Mouse (Mus musculus) forebrain, postnatal 0 days (tissue): ENCODE results near the gene Slc6a17. TPM values are rescaled to one million over a fixed set of nuclear protein-coding genes. Genes with fewer than 3 reads are reported as not detected.

ENCODE experiments used
- ATAC-seq: fragments of 200-750 bp; cut with Nextera tagmentation; 2 replicates; pipeline ENCODE4 v1.8.0; 2017; ENCODE audit warnings: mild to moderate bottlenecking, moderate library complexity
- DNase-seq: peaks from one replicate; pipeline ENCODE4 v3.0.0-alpha.2; 2015
- H3K27ac ChIP-seq: fragments of 300-500 bp; sonication (generic); 2 replicates; pipeline ENCODE4 v1.5.1; 2014; ENCODE audit warnings: low read depth, mild to moderate bottlenecking, antibody characterized with exemption, low read length, moderate library complexity, mixed read lengths
- H3K27me3 ChIP-seq: fragments of 300-500 bp; sonication (generic); 2 replicates; pipeline ENCODE4 v1.6.1; 2014; ENCODE audit warnings: mild to moderate bottlenecking, low read length, mixed read lengths; ENCODE audit not compliant: insufficient read depth
- H3K36me3 ChIP-seq: fragments of 300-500 bp; sonication (generic); 2 replicates; pipeline ENCODE4 v1.6.1; 2014; ENCODE audit warnings: mild to moderate bottlenecking, moderate library complexity; ENCODE audit not compliant: insufficient read depth
- H3K4me1 ChIP-seq: fragments of 300-500 bp; sonication (generic); 2 replicates; pipeline ENCODE4 v1.6.1; 2014; ENCODE audit warnings: antibody characterized with exemption; ENCODE audit not compliant: insufficient read depth
- H3K4me2 ChIP-seq: fragments of 300-500 bp; sonication (generic); 2 replicates; pipeline ENCODE4 v1.6.1; 2014; ENCODE audit warnings: low read depth, mild to moderate bottlenecking, moderate library complexity
- H3K4me3 ChIP-seq: fragments of 300-500 bp; sonication (generic); 2 replicates; pipeline ENCODE4 v1.5.1; 2014; ENCODE audit warnings: low read depth, low read length, mixed read lengths
- H3K9ac ChIP-seq: fragments of 300-500 bp; sonication (generic); 2 replicates; pipeline ENCODE4 v1.6.1; 2014; ENCODE audit warnings: mild to moderate bottlenecking
- H3K9me3 ChIP-seq: fragments of 300-500 bp; sonication (generic); 2 replicates; pipeline ENCODE4 v1.6.1; 2016; ENCODE audit warnings: low read length
- CTCF ChIP-seq: sonication (generic); IDR thresholded peaks from 2 replicates; pipeline ENCODE4 v1.5.1; 2016; ENCODE audit warnings: antibody characterized with exemption, control low read depth, low read depth
- WGBS: fragments of 180-500 bp; shearing (Covaris S2); extraction: QIAGEN DNeasy Blood & Tissue Kit; methylation state at CpG from one replicate; pipeline ENCODE4 v1.1.7; 2014; 5-methylcytosine and 5-hydroxymethylcytosine counted together
- polyA plus RNA-seq: library from polyadenylated mRNA; unstranded; fragments of >200 nt; fragmentation: Nextera tagmentation; extraction: Ambion mirVana; gene quantifications from 2 replicates; pipeline ENCODE4 v1.2.1, GENCODE M21; 2015
- total RNA-seq: library from RNA; depleted of rRNA; stranded (reverse); fragments of >200 nt; gene quantifications from 2 replicates; pipeline ENCODE4 v1.2.3, GENCODE M21; 2014

Slc6a17 gene
- total and polyA plus RNA-seq, 2 experiments from 2014 or later: 22.7 to 61.2 TPM

DNA sequence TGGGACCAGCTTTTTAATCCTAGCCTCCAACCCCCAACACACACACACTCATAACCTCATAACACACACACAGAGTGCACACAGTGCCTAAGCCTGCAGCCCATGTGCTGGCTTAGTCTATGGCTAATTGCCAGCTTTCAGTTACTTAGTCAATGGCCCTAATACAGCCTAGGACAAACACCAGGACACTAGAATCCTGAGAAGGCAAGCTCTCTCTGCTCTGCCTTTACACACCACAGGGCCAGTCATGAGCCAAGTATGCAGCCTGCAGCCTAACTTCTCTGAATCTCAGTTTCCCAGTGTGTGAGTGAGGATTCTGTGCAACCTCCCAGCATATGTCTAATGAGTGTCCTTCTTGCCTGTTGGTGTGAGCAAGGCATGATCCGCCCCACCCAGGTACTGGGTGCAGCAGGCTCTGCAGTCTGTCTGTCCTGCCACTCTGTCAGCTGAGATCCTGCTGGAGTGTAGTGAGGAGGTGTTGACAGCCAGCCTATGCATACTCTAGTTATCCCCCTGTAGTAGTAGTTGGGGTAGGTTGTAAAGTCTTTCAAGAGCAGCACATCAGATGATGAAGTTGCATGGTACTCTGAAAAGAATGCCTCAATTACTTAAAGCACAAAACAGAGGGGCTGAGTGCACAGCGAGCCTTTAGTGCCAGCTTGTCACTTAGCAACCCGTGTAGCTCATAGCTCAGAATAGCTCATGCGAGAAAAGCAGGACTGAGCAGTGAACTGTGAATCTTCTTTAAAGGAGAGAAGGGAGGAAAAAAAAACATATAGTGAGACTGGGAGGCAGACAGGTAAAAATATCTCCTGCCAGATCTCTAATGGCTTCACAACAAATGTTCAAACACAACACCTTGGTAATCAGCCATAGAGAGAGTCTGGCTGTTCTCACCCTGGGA is 12.1 kb downstream of the Slc6a17 start:
- TF ChIP-seq CTCF: no peak
- ATAC-seq (peak; percentile 87), DNase-seq (peak; percentile 79)
- H3K9me3 ChIP-seq: no peaks in the 10 kb centered on the region
- 9% methylated on average over 4 of the region's 4 CpGs for WGBS
- peaks cover 32% of the 10 kb centered on the region for H3K4me1 ChIP-seq
- no peak overlapping the region for H3K4me3 ChIP-seq
- no peaks in the 10 kb centered on the region for H3K36me3 ChIP-seq
- H3K27ac ChIP-seq: peak overlapping the region; percentile 82
- H3K9ac ChIP-seq: 0 out of 2 replicates have a peak overlapping the region, but pooled peaks have one; percentile 2
- H3K27me3 ChIP-seq: no peaks in the 10 kb centered on the region
- peak overlapping the region; percentile 8; the same call in 1 of the 2 replicates for H3K4me2 ChIP-seq

DNA sequence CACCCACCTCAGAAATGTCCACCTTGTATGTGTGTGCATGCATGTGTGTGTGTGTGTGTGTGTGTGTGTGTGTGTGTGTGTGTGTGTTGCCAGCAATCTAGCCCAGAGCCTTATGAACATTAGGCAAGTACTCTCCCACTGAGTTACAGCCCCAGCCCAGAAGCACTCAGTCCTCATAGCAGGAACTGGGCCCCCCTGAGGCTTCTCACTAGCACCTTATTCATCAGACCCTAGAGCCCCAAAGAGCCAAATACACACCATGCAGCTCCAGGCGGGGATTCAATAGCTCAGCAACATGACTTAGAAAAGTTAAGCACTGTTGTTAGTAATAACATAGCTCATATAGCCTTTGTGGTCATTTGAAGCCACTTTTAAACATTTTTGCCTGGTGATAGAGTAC is 13.3 kb downstream of the Slc6a17 start:
- TF ChIP-seq CTCF: no peak
- ATAC-seq: no peak
- Histone ChIP-seq H3K9ac (no peak overlapping the region), H3K36me3 (peaks cover 11% of the 10 kb centered on the region), H3K4me3 (no peak overlapping the region), H3K27ac (no peak overlapping the region), H3K4me1 (peaks cover 32% of the 10 kb centered on the region), H3K4me2 (no peak overlapping the region), H3K9me3 (no peaks in the 10 kb centered on the region), H3K27me3 (no peaks in the 10 kb centered on the region)
- no peak for DNase-seq
- 69% methylated on average over 1 of the region's 1 CpGs for WGBS

DNA sequence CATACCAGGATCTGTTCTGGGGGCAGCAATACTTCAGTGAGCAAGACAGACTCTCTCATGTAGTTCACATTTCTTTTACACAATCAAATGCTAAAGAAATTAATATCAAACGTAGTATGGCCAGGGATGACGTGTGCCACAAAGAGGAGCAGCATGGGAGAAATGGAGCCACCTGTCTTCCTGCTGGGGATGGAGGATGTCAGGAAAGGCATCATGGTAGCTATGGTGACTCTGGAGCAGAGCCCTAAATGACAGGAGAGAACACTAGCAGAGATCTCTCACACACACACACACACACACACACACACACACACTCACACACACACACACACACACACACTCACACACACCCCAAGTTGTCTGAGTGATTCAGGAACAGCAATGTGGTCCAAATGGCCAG is 14.1 kb downstream of the Slc6a17 start:
- no peaks in the 10 kb centered on the region for H3K27me3 ChIP-seq
- TF ChIP-seq CTCF: no peak
- ATAC-seq: no peak

DNA sequence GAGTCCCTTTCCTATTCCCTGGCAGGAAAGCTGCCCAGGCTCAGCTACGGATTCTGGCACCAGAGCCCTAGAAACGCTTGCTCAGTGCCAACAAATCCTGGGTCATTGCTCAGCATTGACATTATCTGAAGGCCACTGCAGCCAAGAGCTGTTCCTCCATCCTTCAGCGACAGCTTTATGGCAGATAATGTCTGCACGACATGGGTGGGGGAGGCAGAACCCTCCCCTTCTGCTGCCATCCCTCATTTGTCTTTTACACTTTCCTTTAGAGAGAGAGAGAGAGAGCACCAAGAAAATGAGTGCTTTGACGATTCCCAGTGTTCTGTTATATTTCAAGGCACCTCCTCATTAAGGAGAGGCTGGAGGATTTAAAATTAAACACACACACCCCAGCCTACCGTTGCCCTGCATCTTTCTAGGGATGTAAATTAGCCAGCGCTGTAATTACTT is 16.1 kb downstream of the Slc6a17 start:
- H3K4me1 ChIP-seq: peaks cover 23% of the 10 kb centered on the region
- ATAC-seq (peak; percentile 42), DNase-seq (peak; percentile 69)
- H3K9me3 ChIP-seq: no peaks in the 10 kb centered on the region
- peak overlapping the region; percentile 0; the same call in 1 of the 2 replicates for H3K4me2 ChIP-seq
- no peak for TF ChIP-seq CTCF
- H3K27me3 ChIP-seq: no peaks in the 10 kb centered on the region
- H3K9ac ChIP-seq: 0 out of 2 replicates have a peak overlapping the region, but pooled peaks have one; percentile 35
- WGBS: 11% methylated on average over 7 of the region's 7 CpGs
- no peak overlapping the region for H3K4me3 ChIP-seq
- peak overlapping the region; percentile 62 for H3K27ac ChIP-seq
- H3K36me3 ChIP-seq: peaks cover 21% of the 10 kb centered on the region

More for the DNA sequence above, 14.1 kb downstream of the Slc6a17 start:
- Histone ChIP-seq H3K4me2 (no peak overlapping the region), H3K9ac (no peak overlapping the region), H3K4me1 (peaks cover 26% of the 10 kb centered on the region), H3K9me3 (no peaks in the 10 kb centered on the region), H3K27ac (no peak overlapping the region), H3K36me3 (peaks cover 18% of the 10 kb centered on the region), H3K4me3 (no peak overlapping the region)
- DNase-seq: no peak
- 65% methylated on average over 2 of the region's 2 CpGs for WGBS

DNA sequence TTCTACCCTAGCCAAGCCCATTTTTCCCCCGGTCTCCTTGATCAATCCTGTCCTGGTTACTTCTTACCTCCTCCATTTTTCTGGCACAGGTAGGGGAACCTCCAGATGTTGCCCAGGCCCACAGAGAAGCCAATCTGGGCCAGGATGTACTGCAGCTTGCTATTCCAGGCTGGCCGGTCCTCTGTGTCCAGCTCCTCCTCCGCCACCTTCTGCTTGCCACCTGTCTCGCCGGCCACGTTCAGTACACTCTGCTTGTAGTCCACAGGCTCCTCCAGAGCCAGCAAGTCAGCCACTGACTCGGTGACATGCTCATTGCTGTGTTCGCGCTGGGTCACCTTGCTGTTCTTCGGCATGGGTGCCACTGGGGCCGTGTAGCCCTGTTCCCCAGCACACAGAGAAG is 17.5 kb downstream of the Slc6a17 start:
- DNase-seq: no peak
- 90% methylated on average over 11 of the region's 11 CpGs for WGBS
- H3K27me3 ChIP-seq: no peaks in the 10 kb centered on the region

DNA sequence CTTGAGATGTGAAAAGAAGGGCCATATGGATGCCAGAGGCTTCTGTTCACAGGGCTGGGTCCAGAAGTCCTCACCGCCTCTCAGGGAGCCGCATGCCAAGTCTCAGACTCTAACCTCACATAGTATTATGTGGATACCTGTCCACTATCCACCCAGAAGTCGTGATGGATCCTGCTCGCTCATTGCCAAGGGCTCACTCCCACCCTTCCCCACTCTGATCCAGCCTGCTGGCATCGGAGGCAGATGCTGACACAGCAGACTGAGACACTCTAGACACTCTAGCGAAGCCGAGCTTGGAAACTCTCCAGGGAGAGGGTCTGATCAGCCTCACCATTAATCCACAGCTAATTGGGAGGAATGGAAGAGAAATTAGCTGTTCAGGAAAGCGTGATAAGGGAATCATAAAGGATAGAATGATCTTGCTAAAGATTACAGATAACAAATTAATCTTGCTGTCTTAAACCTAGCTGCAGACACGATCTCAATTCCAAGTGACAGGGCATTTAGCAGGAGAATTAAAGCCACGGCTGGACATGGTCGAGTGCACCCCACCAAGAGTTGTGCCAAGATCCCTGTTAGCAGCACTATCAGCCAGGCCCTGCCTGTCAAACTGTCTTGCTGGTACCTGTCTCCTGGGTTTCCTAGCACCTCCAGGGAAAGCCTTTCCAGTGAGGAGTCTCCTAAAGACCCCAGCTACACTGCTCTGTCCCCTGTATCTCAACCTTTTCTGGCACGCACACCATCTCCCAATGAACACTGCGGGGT is 21.6 kb downstream of the Slc6a17 start:
- Histone ChIP-seq H3K36me3 (peaks cover 46% of the 10 kb centered on the region), H3K9ac (peak overlapping the region; percentile 25; the same call in 1 of the 2 replicates), H3K27me3 (no peaks in the 10 kb centered on the region), H3K4me1 (peaks cover 5% of the 10 kb centered on the region), H3K4me2 (no peak overlapping the region), H3K27ac (peak overlapping the region; percentile 9; the same call in 1 of the 2 replicates), H3K9me3 (no peaks in the 10 kb centered on the region), H3K4me3 (no peak overlapping the region)
- WGBS: 40% methylated on average over 13 of the region's 13 CpGs
- peak; percentile 59 for ATAC-seq
- TF ChIP-seq CTCF: no peak
- peak; percentile 74 for DNase-seq

More for the DNA sequence above, 17.5 kb downstream of the Slc6a17 start:
- H3K4me3 ChIP-seq: no peak overlapping the region
- H3K27ac ChIP-seq: no peak overlapping the region
- peaks cover 13% of the 10 kb centered on the region for H3K4me1 ChIP-seq
- no peak overlapping the region for H3K9ac ChIP-seq
- peaks cover 24% of the 10 kb centered on the region for H3K36me3 ChIP-seq
- no peak overlapping the region for H3K4me2 ChIP-seq
- H3K9me3 ChIP-seq: no peaks in the 10 kb centered on the region
- no peak for TF ChIP-seq CTCF
- ATAC-seq: no peak
